Mouse (Mus musculus): ENCODE results near the gene Gm20075. TPM values are rescaled to one million over a fixed set of nuclear protein-coding genes. Genes with fewer than 3 reads are reported as not detected.
"Not testable (repeated sequence)": the region's sequence is repeated elsewhere in the genome, so short reads cannot be mapped to it uniquely, and the experiment has no call there.

Gene Gm20075
- polyA plus RNA-seq, 1 experiment = 1.7 TPM

DNA sequence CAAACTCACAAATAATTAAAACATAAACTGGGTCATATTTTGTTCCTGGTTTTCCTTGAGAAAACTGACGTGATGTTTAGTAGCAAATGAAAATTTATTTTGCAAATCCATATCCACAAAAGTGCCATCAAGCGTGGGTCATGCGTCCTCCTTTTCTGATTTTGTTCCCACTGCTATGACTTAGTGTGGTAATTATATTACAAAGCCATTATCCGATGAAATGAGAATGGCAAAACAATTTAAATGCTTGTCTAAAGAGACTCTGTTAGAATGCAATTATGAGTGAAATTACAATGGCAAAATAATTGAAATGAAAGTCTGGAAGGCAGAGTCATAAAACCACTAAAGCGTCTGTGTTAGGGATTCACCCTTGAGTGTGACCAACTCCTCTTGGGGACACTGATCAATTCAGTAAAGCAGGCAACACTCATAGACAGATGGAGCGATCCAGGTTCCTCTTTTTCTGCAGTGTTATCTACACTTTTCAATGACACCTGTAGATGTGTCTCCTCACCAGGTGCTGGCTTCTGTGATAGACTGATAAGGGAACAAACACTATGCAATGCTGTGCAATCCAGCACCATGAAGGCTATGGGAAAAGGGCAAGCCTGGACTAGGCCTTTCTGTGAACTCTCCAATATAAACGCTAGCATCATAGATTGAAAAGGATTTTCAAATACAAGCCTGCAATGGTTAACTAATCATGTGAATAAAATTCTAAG is 4.6 kb upstream of the Gm20075 start:
- no peaks in the 10 kb centered on the region for H3K4me1 ChIP-seq (ENCODE audit: control insufficient read depth, insufficient read depth, low read length)
- DNase-seq = no peak
- H3K27ac ChIP-seq (ENCODE audit: insufficient read depth, low read length) = no peak overlapping the region
- no peaks in the 10 kb centered on the region for H3K27me3 ChIP-seq (ENCODE audit: control insufficient read depth, insufficient read depth, low read length)
- 91% methylated on average over 7 of the region's 7 CpGs for WGBS
- H3K4me3 ChIP-seq (replicated peaks; ENCODE audit: insufficient read depth, low read depth, low read length) = no peak overlapping the region
- TF ChIP-seq CTCF (IDR thresholded peaks at IDR 0.05; ENCODE audit: borderline replicate concordance, insufficient read depth, low read depth, low read length) (no peak), POLR2A (IDR thresholded peaks at IDR 0.05; ENCODE audit: borderline replicate concordance, insufficient read depth, low read length) (no peak)

GRCm38 (mm10) chr13:96081754-96082153 is 578 bp upstream of the Gm20075 start, which contains the start of gene Gm17190:
Gene Gm17190, plus strand, starts transcription at chr13:96082054.
- H3K4me1 ChIP-seq (ENCODE audit: control insufficient read depth, insufficient read depth, low read length); H3K27ac ChIP-seq (ENCODE audit: insufficient read depth, low read length); H3K27me3 ChIP-seq (ENCODE audit: control insufficient read depth, insufficient read depth, low read length); DNase-seq; H3K4me3 ChIP-seq (replicated peaks; ENCODE audit: insufficient read depth, low read depth, low read length): not testable (repeated sequence)
- 93% methylated on average over 1 of the region's 1 CpGs for WGBS

- 35% methylated on average over 8 of the region's 8 CpGs for WGBS
- TF ChIP-seq CTCF (IDR thresholded peaks at IDR 0.05; ENCODE audit: borderline replicate concordance, insufficient read depth, low read depth, low read length) (no peak), POLR2A (IDR thresholded peaks at IDR 0.05; ENCODE audit: borderline replicate concordance, insufficient read depth, low read length) (no peak)
- Histone ChIP-seq H3K4me1 (ENCODE audit: control insufficient read depth, insufficient read depth, low read length) (peaks cover 4% of the 10 kb centered on the region), H3K27ac (ENCODE audit: insufficient read depth, low read length) (no peak overlapping the region), H3K27me3 (ENCODE audit: control insufficient read depth, insufficient read depth, low read length) (no peaks in the 10 kb centered on the region), H3K4me3 (replicated peaks; ENCODE audit: insufficient read depth, low read depth, low read length) (no peak overlapping the region)
- no peak for DNase-seq
Measured at GRCm38 (mm10) chr13:96073555-96073954, 7.6 kb downstream of the Gm20075 start.

GRCm38 (mm10) chr13:96052755-96053154 is 28.4 kb downstream of the Gm20075 start:
- no peak for DNase-seq
- WGBS = 95% methylated on average over 3 of the region's 3 CpGs
- Histone ChIP-seq H3K4me3 (replicated peaks; ENCODE audit: insufficient read depth, low read depth, low read length) (no peak overlapping the region), H3K4me1 (ENCODE audit: control insufficient read depth, insufficient read depth, low read length) (no peaks in the 10 kb centered on the region), H3K27me3 (ENCODE audit: control insufficient read depth, insufficient read depth, low read length) (no peaks in the 10 kb centered on the region), H3K27ac (ENCODE audit: insufficient read depth, low read length) (no peak overlapping the region)
- TF ChIP-seq POLR2A (IDR thresholded peaks at IDR 0.05; ENCODE audit: borderline replicate concordance, insufficient read depth, low read length) = no peak
- TF ChIP-seq CTCF (IDR thresholded peaks at IDR 0.05; ENCODE audit: borderline replicate concordance, insufficient read depth, low read depth, low read length) = no peak

- no peaks in the 10 kb centered on the region for H3K27me3 ChIP-seq (ENCODE audit: control insufficient read depth, insufficient read depth, low read length)
- no peak overlapping the region for H3K27ac ChIP-seq (ENCODE audit: insufficient read depth, low read length)
- TF ChIP-seq CTCF (IDR thresholded peaks at IDR 0.05; ENCODE audit: borderline replicate concordance, insufficient read depth, low read depth, low read length) (no peak), POLR2A (IDR thresholded peaks at IDR 0.05; ENCODE audit: borderline replicate concordance, insufficient read depth, low read length) (no peak)
- H3K4me1 ChIP-seq (ENCODE audit: control insufficient read depth, insufficient read depth, low read length) = peaks cover 6% of the 10 kb centered on the region; the same call in 1 of the 2 replicates
- H3K4me3 ChIP-seq (replicated peaks; ENCODE audit: insufficient read depth, low read depth, low read length) = no peak overlapping the region
- WGBS = 14% methylated on average over 5 of the region's 5 CpGs
- no peak for DNase-seq
Measured at GRCm38 (mm10) chr13:96045396-96045795, 35.8 kb downstream of the Gm20075 start.

- H3K4me3 ChIP-seq (replicated peaks; ENCODE audit: insufficient read depth, low read depth, low read length) = no peak overlapping the region
- no peaks in the 10 kb centered on the region; the same call in 1 of the 2 replicates for H3K4me1 ChIP-seq (ENCODE audit: control insufficient read depth, insufficient read depth, low read length)
- no peak for DNase-seq
- WGBS = 79% methylated on average over 11 of the region's 11 CpGs
- no peaks in the 10 kb centered on the region for H3K27me3 ChIP-seq (ENCODE audit: control insufficient read depth, insufficient read depth, low read length)
- TF ChIP-seq CTCF (IDR thresholded peaks at IDR 0.05; ENCODE audit: borderline replicate concordance, insufficient read depth, low read depth, low read length) (no peak), POLR2A (IDR thresholded peaks at IDR 0.05; ENCODE audit: borderline replicate concordance, insufficient read depth, low read length) (no peak)
- H3K27ac ChIP-seq (ENCODE audit: insufficient read depth, low read length) = no peak overlapping the region
Measured at GRCm38 (mm10) chr13:96040275-96041042, 40.7 kb downstream of the Gm20075 start.

DNA sequence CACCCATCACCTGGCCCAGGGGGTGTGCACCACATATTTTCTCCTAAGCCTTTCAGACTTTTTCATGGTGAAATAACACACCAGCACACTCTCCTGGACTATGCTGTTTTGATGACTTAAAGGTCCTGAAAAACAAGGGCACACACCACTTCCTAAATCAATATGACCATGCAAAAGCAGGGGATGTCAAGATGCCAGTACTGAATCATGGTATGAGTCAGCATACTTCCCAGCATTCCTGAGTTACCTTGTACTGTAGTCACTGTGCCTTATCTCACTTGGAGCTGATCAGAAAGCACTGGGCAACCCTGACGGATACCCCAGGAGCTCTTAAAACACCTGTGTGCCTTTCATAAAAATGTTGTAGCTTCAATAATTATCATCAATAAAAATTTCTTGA is 41.6 kb downstream of the Gm20075 start:
- no peak for DNase-seq
- 86% methylated on average over 1 of the region's 1 CpGs for WGBS
- no peak overlapping the region for H3K27ac ChIP-seq (ENCODE audit: insufficient read depth, low read length)
- TF ChIP-seq CTCF (IDR thresholded peaks at IDR 0.05; ENCODE audit: borderline replicate concordance, insufficient read depth, low read depth, low read length) (no peak), POLR2A (IDR thresholded peaks at IDR 0.05; ENCODE audit: borderline replicate concordance, insufficient read depth, low read length) (no peak)
- no peaks in the 10 kb centered on the region for H3K4me1 ChIP-seq (ENCODE audit: control insufficient read depth, insufficient read depth, low read length)
- H3K4me3 ChIP-seq (replicated peaks; ENCODE audit: insufficient read depth, low read depth, low read length) = no peak overlapping the region
- H3K27me3 ChIP-seq (ENCODE audit: control insufficient read depth, insufficient read depth, low read length) = no peaks in the 10 kb centered on the region
